Mouse (Mus musculus) embryonic facial prominence, embryonic 15.5 days (tissue): Measurements from ENCODE around the gene Ahnak2. TPM values are rescaled to one million over a fixed set of nuclear protein-coding genes. Genes with fewer than 3 reads are reported as not detected.

Experiments used
- ATAC-seq: fragments of 200-750 bp; cut with Nextera tagmentation; 2 replicates; pipeline ENCODE4 v1.8.0; 2017; ENCODE audit warnings: low read depth, moderate TSS enrichment; ENCODE audit not compliant: insufficient number of reproducible peaks, low FRiP score, low TSS enrichment
- H3K27ac ChIP-seq: fragments of 300-500 bp; sonication (generic); replicated peaks from 2 replicates; pipeline ENCODE4 v1.5.1; 2015; ENCODE audit warnings: mild to moderate bottlenecking, inconsistent platforms
- H3K27me3 ChIP-seq: fragments of 300-500 bp; sonication (generic); 2 replicates; pipeline ENCODE4 v1.6.1; 2015; ENCODE audit warnings: inconsistent platforms
- H3K36me3 ChIP-seq: fragments of 300-500 bp; sonication (generic); 2 replicates; pipeline ENCODE4 v1.6.1; 2015; ENCODE audit warnings: mild to moderate bottlenecking, inconsistent platforms
- H3K4me1 ChIP-seq: fragments of 300-500 bp; sonication (generic); 2 replicates; pipeline ENCODE4 v1.6.1; 2015; ENCODE audit warnings: inconsistent platforms
- H3K4me2 ChIP-seq: fragments of 300-500 bp; sonication (generic); replicated peaks from 2 replicates; pipeline ENCODE4 v1.6.1; 2015; ENCODE audit warnings: mild to moderate bottlenecking, inconsistent platforms
- H3K4me3 ChIP-seq: fragments of 300-500 bp; sonication (generic); replicated peaks from 2 replicates; pipeline ENCODE4 v1.5.1; 2015; ENCODE audit warnings: mild to moderate bottlenecking, inconsistent platforms
- H3K9ac ChIP-seq: fragments of 300-500 bp; sonication (generic); 2 replicates; pipeline ENCODE4 v1.6.1; 2015; ENCODE audit warnings: inconsistent platforms
- H3K9me3 ChIP-seq: fragments of 300-500 bp; sonication (generic); replicated peaks from 2 replicates; pipeline ENCODE4 v1.6.1; 2016; ENCODE audit warnings: inconsistent platforms
- WGBS: fragments of 180-500 bp; shearing (Covaris S2); methylation state at CpG from one replicate; pipeline ENCODE4 v1.1.7; 2015; 5-methylcytosine and 5-hydroxymethylcytosine counted together
- polyA plus RNA-seq: library from polyadenylated mRNA; unstranded; fragments of >200 nt; fragmentation: Nextera tagmentation; extraction: Ambion mirVana; gene quantifications from 2 replicates; pipeline ENCODE4 v1.2.1, GENCODE M21; 2015

Gene Ahnak2
- polyA plus RNA-seq, 1 experiment from 2014 or later, result 8.5 TPM

DNA sequence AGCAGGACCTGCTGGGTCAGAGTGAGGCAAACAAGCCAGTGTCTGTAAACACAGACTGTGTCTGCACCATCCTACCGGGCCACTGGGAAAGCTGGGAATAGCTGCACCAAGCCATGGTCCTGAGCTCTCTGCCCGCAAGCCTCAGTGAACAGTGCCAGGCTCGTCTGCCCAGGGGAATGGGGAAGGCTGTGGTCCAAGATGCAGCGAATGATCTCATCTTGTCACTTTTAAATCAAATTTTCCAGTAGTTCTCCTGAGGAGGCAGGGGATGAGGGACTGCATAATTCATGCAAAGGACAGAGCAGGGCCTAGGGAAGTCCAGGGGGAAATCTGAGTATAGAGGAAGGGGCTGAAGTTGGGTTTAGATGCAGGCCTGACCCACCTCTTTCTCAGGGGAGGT, 5.3 kb upstream of the Ahnak2 start:
- no peak for ATAC-seq
- H3K27ac ChIP-seq, result no peak overlapping the region
- no peak overlapping the region for H3K9ac ChIP-seq
- no peak overlapping the region for H3K4me3 ChIP-seq
- no peaks in the 10 kb centered on the region for H3K36me3 ChIP-seq
- H3K4me1 ChIP-seq, result peaks cover 17% of the 10 kb centered on the region
- H3K27me3 ChIP-seq, result 0 out of 2 replicates have a peak, but pooled peaks cover 5% of the 10 kb centered on the region
- no peak overlapping the region for H3K4me2 ChIP-seq
- no peaks in the 10 kb centered on the region for H3K9me3 ChIP-seq
- 80% methylated on average over 4 of the region's 4 CpGs for WGBS

DNA sequence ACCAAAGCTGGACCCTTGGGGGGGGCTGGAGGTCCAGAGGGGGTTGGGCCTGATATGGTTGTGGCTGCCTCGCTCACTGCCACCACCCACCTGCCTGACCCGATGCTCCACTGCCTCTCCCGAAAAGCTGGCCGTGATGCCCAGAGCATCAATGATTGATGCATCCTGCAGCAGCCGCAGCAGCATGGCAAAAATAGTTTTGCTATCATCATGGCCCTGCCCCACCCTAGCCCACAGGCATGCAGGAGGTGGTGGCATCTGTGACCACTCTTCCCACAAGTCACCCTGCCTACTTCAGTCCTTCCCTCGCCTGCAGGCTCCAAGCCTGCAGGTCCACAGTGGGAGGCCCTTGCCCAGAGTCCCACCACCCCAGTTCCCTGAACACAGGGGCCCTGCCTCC, 3.6 kb upstream of the Ahnak2 start:
- Histone ChIP-seq H3K4me1 (peaks cover 33% of the 10 kb centered on the region), H3K4me2 (no peak overlapping the region), H3K9ac (no peak overlapping the region), H3K36me3 (no peaks in the 10 kb centered on the region), H3K27ac (no peak overlapping the region), H3K27me3 (peaks cover 12% of the 10 kb centered on the region), H3K9me3 (no peaks in the 10 kb centered on the region), H3K4me3 (no peak overlapping the region)
- no peak for ATAC-seq
- WGBS, result 65% methylated on average over 6 of the region's 6 CpGs

GRCm38 (mm10) chr12:112804046-112804445, 1.6 kb upstream of the Ahnak2 start:
- peaks cover 18% of the 10 kb centered on the region for H3K27me3 ChIP-seq
- no peak for ATAC-seq
- H3K9ac ChIP-seq, result no peak overlapping the region
- no peak overlapping the region for H3K4me2 ChIP-seq
- H3K27ac ChIP-seq, result no peak overlapping the region
- no peaks in the 10 kb centered on the region for H3K36me3 ChIP-seq
- no peak overlapping the region for H3K4me3 ChIP-seq
- 45% methylated on average over 13 of the region's 13 CpGs for WGBS
- H3K9me3 ChIP-seq, result no peaks in the 10 kb centered on the region
- H3K4me1 ChIP-seq, result peaks cover 39% of the 10 kb centered on the region

DNA sequence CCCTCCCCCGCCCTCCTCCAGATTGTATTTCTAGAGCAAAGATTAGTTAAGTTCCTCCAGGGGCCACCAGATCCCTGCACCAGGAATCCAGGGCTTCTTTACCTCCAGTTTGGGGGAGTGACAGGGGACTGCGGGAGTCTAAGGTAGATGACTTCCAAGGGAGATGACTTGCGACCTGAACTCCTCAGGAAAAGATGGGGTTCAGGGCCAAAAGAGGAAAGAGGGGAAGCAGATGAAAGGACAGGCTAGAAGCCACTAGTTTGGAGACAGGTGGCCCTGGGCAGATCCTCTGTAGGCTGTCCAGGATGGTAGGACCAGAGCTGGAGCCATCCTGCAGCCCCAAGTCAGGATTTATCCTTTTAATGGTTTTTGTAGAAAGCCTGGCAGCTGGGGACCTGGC, 460 bp upstream of the Ahnak2 start:
- no peak for ATAC-seq

DNA sequence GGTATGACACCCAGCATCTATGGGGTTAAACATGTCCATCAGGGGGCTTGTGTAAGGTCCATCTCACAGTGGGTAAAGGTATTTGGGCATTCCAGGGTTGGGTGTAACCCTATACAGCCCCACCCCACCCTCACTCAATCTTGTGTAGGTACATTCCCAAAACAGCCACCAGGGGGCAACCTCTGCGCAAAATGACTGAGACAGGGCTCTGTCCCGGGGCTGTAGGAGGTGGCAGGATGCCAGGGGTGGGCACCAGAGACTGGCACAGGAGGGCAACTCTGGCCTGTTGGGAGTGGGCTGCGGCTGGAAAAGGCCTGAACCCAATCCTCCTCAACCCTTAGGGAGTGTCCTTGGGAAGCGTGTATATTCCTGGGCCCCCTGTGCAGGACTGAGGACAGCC, 2.0 kb downstream of the Ahnak2 start:
- WGBS, result 8% methylated on average over 4 of the region's 4 CpGs

More for the DNA sequence above, 460 bp upstream of the Ahnak2 start:
- peak overlapping the region; percentile 100 for H3K4me2 ChIP-seq
- H3K4me3 ChIP-seq, result no peak overlapping the region
- no peak overlapping the region for H3K27ac ChIP-seq
- H3K9ac ChIP-seq, result no peak overlapping the region
- no peaks in the 10 kb centered on the region for H3K9me3 ChIP-seq
- 31% methylated on average over 3 of the region's 3 CpGs for WGBS
- H3K36me3 ChIP-seq, result no peaks in the 10 kb centered on the region
- peaks cover 18% of the 10 kb centered on the region for H3K27me3 ChIP-seq
- H3K4me1 ChIP-seq, result peaks cover 42% of the 10 kb centered on the region

DNA sequence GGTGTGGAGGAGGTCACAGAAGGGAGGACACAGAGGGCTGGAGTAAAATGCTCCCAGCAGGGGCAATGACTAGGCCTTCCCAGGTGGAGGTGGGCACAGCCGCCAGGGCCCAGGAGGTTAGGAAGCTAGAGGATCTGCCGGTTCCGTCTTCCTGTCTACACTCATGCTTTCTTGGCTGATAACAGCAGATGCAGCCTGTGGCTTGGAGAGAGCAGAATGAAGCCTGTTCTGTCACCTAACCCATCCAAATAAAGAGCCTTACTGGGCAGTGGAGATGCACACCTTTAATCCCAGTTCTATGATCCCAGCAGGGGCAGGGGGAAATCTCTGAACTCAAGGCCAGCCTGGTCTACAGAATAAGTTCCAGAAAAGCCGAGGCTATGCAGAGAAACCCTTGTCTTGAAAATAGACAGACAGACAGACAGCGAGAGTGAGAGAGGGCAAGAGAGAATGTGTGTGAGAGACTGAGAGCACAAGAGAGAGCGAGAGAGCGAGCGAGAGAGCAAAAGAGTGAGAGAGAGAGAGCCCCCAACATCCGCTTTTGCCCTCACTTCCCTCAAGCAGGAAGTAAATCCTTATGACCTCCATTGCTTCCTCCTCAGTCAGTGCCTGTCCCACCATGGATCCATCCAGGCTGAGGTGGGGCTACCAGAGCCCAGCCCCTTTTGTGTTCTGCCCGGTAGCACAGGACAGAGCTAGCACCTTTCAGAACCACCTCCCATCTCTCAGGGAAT, 3.1 kb downstream of the Ahnak2 start:
- Histone ChIP-seq H3K4me1 (peaks cover 77% of the 10 kb centered on the region), H3K27me3 (peaks cover 18% of the 10 kb centered on the region)
- WGBS, result 79% methylated on average over 10 of the region's 10 CpGs

More for the DNA sequence above, 2.0 kb downstream of the Ahnak2 start:
- no peak for ATAC-seq
- Histone ChIP-seq H3K9ac (no peak overlapping the region), H3K9me3 (no peaks in the 10 kb centered on the region), H3K36me3 (no peaks in the 10 kb centered on the region), H3K27me3 (peaks cover 18% of the 10 kb centered on the region), H3K4me1 (peaks cover 66% of the 10 kb centered on the region), H3K4me2 (no peak overlapping the region), H3K27ac (no peak overlapping the region), H3K4me3 (no peak overlapping the region)

DNA sequence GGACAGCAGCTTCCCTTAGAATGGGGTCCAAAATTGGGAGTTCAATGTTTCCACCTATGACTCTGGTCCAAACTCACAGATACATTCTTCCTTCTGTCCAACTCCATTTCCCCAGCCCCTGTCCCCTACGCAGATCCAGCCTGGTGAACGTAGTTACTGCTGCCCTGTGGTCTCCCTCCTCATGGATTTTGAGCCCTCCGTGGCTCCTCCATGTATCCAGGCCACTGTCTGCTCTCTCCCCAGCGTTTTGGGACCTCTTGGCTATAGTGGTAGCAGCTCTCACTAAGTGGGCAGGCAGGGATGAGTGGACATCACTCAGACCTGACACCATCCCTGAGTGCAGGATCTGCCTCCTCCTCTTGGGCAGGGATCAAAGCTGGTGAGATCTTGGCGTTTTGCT, 3.7 kb downstream of the Ahnak2 start:
- H3K4me1 ChIP-seq, result peaks cover 84% of the 10 kb centered on the region
- H3K4me2 ChIP-seq, result no peak overlapping the region
- no peaks in the 10 kb centered on the region for H3K36me3 ChIP-seq
- H3K9me3 ChIP-seq, result no peaks in the 10 kb centered on the region
- 0 out of 2 replicates have a peak overlapping the region, but pooled peaks have one; percentile 77 for H3K27ac ChIP-seq
- no peak for ATAC-seq
- H3K9ac ChIP-seq, result no peak overlapping the region
- peaks cover 18% of the 10 kb centered on the region for H3K27me3 ChIP-seq
- WGBS, result 69% methylated on average over 5 of the region's 5 CpGs
- H3K4me3 ChIP-seq, result no peak overlapping the region

More for the DNA sequence above, 3.1 kb downstream of the Ahnak2 start:
- H3K9me3 ChIP-seq, result no peaks in the 10 kb centered on the region
- ATAC-seq, result no peak
- no peak overlapping the region for H3K9ac ChIP-seq
- H3K4me3 ChIP-seq, result no peak overlapping the region
- no peak overlapping the region for H3K4me2 ChIP-seq
- no peaks in the 10 kb centered on the region for H3K36me3 ChIP-seq
- no peak overlapping the region for H3K27ac ChIP-seq

GRCm38 (mm10) chr12:112798332-112798681, 4.2 kb downstream of the Ahnak2 start:
- no peak overlapping the region for H3K9ac ChIP-seq
- no peak overlapping the region for H3K4me2 ChIP-seq
- 7% methylated on average over 5 of the region's 5 CpGs for whole genome bisulfite sequencing

DNA sequence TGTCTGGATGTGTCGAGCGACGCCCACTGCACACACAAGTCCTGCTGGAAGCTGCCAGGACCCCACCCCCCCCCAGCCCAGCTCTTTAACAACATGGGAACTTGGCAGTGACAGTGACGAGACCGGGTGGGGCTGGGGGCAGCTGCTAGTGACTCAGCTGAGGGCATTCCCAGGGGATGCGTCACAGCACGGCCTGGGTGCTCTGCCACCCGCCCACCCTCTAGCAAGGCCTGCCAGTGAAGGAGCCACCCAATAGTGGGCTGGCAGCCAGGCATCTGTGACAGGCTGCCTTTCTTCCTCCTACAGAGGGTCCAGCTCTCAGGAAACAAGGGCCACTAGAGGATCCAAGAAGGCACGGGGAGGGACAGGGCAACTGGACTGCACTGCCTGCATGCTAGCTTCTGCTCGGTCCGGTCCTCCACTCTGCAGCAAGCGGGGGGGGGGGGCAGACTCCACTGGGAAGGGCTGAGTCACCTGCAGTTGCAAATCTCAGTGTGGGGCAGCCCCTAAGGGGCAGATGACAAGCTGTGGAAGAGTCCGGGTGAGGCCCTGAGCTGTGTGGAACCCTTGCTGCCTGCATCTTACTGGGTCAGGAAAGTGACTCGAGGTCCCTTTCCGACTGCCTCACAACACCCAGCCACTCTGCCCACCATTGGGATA, 4.7 kb downstream of the Ahnak2 start:
- peak; percentile 37; the same call in 1 of the 2 replicates for ATAC-seq
- no peak overlapping the region for H3K4me3 ChIP-seq
- H3K36me3 ChIP-seq, result no peaks in the 10 kb centered on the region
- H3K9ac ChIP-seq, result no peak overlapping the region
- 0 out of 2 replicates have a peak overlapping the region, but pooled peaks have one; percentile 4 for H3K4me2 ChIP-seq
- H3K4me1 ChIP-seq, result peaks cover 93% of the 10 kb centered on the region
- H3K27me3 ChIP-seq, result peaks cover 13% of the 10 kb centered on the region
- H3K27ac ChIP-seq, result peak overlapping the region; percentile 77
- no peaks in the 10 kb centered on the region for H3K9me3 ChIP-seq
- 45% methylated on average over 15 of the region's 15 CpGs for WGBS

More at GRCm38 (mm10) chr12:112798332-112798681, 4.2 kb downstream of the Ahnak2 start:
- Histone ChIP-seq H3K27me3 (peaks cover 14% of the 10 kb centered on the region), H3K4me3 (no peak overlapping the region), H3K27ac (peak overlapping the region; percentile 77), H3K9me3 (no peaks in the 10 kb centered on the region), H3K4me1 (peaks cover 88% of the 10 kb centered on the region), H3K36me3 (no peaks in the 10 kb centered on the region)
- no peak for ATAC-seq

DNA sequence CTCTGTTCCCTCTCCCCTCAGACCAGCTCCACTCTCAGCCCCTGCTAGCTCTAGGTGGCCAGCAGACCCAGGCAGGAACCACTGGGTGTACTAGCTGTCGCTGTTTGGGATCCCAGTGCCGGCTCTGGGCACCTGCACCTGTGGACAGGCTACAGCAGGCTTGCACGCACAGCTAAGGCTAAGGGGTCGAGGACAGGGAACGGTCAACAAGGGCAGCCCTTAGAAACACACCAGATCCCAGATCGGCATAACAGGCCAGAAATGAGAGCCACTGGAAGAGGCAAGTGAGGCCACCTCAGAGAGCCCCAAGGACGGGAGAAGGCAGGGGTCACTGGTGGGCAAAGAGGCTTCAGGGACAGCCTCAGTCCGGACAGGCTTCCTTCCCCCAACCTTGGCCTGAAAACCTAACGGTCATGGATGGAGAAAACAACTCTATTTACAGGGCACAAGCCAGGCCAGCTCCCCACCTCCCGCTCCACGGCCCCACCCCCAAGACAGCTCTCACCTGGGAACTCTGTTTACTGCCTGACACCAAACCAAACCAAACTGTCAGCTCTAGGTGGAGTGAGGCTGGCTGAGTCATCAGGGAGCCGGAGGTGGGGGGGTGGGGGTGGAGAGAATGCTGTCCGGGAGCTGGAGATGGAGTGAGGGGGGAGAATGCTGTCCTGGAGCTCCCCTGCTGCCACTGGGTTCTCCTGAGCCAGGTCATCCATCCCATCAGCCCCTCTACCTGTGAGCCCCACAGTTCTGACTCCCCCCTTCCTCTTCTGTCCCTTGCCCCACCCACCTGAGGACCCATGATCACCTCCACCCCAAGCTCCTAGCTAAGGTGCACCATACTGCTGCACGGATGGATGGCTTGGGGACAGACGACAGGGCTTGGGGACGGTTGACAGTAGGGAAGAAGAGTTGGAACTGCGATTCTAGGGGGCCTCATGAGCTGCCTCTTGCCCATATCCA, 5.6 kb downstream of the Ahnak2 start:
- 45% methylated on average over 17 of the region's 17 CpGs for WGBS
- ATAC-seq, result no peak
- Histone ChIP-seq H3K27me3 (peaks cover 13% of the 10 kb centered on the region), H3K4me3 (no peak overlapping the region), H3K9ac (no peak overlapping the region), H3K27ac (peak overlapping the region; percentile 77; the same call in 1 of the 2 replicates), H3K36me3 (no peaks in the 10 kb centered on the region), H3K4me1 (peaks cover 87% of the 10 kb centered on the region), H3K9me3 (no peaks in the 10 kb centered on the region), H3K4me2 (no peak overlapping the region)
